Mouse (Mus musculus) c-Kit-negative CD71-positive TER-119-positive erythroid progenitor cells, embryonic 14.5 days (primary cell): ENCODE results near the gene Ptprt.

Experiments
- DNase-seq: peaks from one replicate; pipeline ENCODE4 v3.0.0-alpha.2; 2013; ENCODE audit warnings: low read depth, low spot score

The Ptprt gene

GRCm38 (mm10) chr2:161961179-161962163 lies 699.5 kb downstream of the Ptprt start:
- DNase-seq = no peak

- no peak for DNase-seq
These were observed 715.5 kb downstream of the Ptprt start for GRCm38 (mm10) chr2:161945424-161945823.

GRCm38 (mm10) chr2:161944689-161945088 lies 716.3 kb downstream of the Ptprt start:
- no peak for DNase-seq

GRCm38 (mm10) chr2:161941991-161942390 lies 719.0 kb downstream of the Ptprt start:
- DNase-seq = no peak

GRCm38 (mm10) chr2:161907214-161907613 lies 753.7 kb downstream of the Ptprt start:
- no peak for DNase-seq

GRCm38 (mm10) chr2:161902196-161902595 lies 758.8 kb downstream of the Ptprt start:
- DNase-seq = no peak

- DNase-seq = no peak
These were observed 776.5 kb downstream of the Ptprt start for GRCm38 (mm10) chr2:161884446-161884845.

GRCm38 (mm10) chr2:161882580-161882979 lies 778.4 kb downstream of the Ptprt start:
- DNase-seq = no peak

GRCm38 (mm10) chr2:161880941-161881340 lies 780.0 kb downstream of the Ptprt start:
- DNase-seq = no peak

- DNase-seq = no peak
These were observed 795.7 kb downstream of the Ptprt start for GRCm38 (mm10) chr2:161865231-161865630.

- no peak for DNase-seq
These were observed 802.1 kb downstream of the Ptprt start for GRCm38 (mm10) chr2:161858813-161859212.

- no peak for DNase-seq
These were observed 802.6 kb downstream of the Ptprt start for GRCm38 (mm10) chr2:161858361-161858760.

- no peak for DNase-seq
These were observed 825.9 kb downstream of the Ptprt start for GRCm38 (mm10) chr2:161835001-161835400.

GRCm38 (mm10) chr2:161833846-161834245 lies 827.1 kb downstream of the Ptprt start:
- no peak for DNase-seq

- DNase-seq = no peak
These were observed 847.6 kb downstream of the Ptprt start for GRCm38 (mm10) chr2:161813326-161813725.

GRCm38 (mm10) chr2:161808086-161808801 lies 852.7 kb downstream of the Ptprt start:
- no peak for DNase-seq

GRCm38 (mm10) chr2:161806287-161807007 lies 854.5 kb downstream of the Ptprt start:
- no peak for DNase-seq

- DNase-seq = no peak
These were observed 861.0 kb downstream of the Ptprt start for GRCm38 (mm10) chr2:161799946-161800345.

GRCm38 (mm10) chr2:161767528-161767927 lies 893.4 kb downstream of the Ptprt start:
- DNase-seq = no peak

GRCm38 (mm10) chr2:161713024-161713423 lies 947.9 kb downstream of the Ptprt start:
- no peak for DNase-seq

- no peak for DNase-seq
These were observed 951.6 kb downstream of the Ptprt start for GRCm38 (mm10) chr2:161709316-161709715.

GRCm38 (mm10) chr2:161706386-161706915 lies 954.5 kb downstream of the Ptprt start:
- DNase-seq = no peak
